Mouse (Mus musculus): ENCODE data around the gene Tef.

Gene Tef

GRCm38 (mm10) chr15:81802001-81802890 lies at the start of gene Tef:
TSS of gene Tef (plus strand) at chr15:81802421.
- DNase-seq (ENCODE audit: low spot score in 2 of 2): peak; percentile 99

GRCm38 (mm10) chr15:81753669-81754068 lies 48.6 kb upstream of the Tef start:
- no peak for DNase-seq (ENCODE audit: low spot score in 2 of 2)

GRCm38 (mm10) chr15:81758701-81759100 lies 43.5 kb upstream of the Tef start:
- DNase-seq (ENCODE audit: low spot score in 2 of 2): no peak

GRCm38 (mm10) chr15:81759542-81759941 lies 42.7 kb upstream of the Tef start:
- DNase-seq (ENCODE audit: low spot score in 2 of 2): no peak

GRCm38 (mm10) chr15:81760361-81761079 lies 41.7 kb upstream of the Tef start:
- no peak for DNase-seq (ENCODE audit: low spot score in 2 of 2)

- DNase-seq (ENCODE audit: low spot score in 2 of 2): no peak
These were observed 40.8 kb upstream of the Tef start for GRCm38 (mm10) chr15:81761381-81761780.

- DNase-seq (ENCODE audit: low spot score in 2 of 2): no peak
These were observed 40.3 kb upstream of the Tef start for GRCm38 (mm10) chr15:81761959-81762358.

GRCm38 (mm10) chr15:81764573-81764972 lies 37.6 kb upstream of the Tef start:
- DNase-seq (ENCODE audit: low spot score in 2 of 2): no peak

- DNase-seq (ENCODE audit: low spot score in 2 of 2): no peak
These were observed 36.6 kb upstream of the Tef start for GRCm38 (mm10) chr15:81765651-81766050.

- no peak for DNase-seq (ENCODE audit: low spot score in 2 of 2)
These were observed 35.8 kb upstream of the Tef start for GRCm38 (mm10) chr15:81766439-81766838.

- no peak for DNase-seq (ENCODE audit: low spot score in 2 of 2)
These were observed 33.2 kb upstream of the Tef start for GRCm38 (mm10) chr15:81769037-81769436.

GRCm38 (mm10) chr15:81772431-81773120 lies 29.6 kb upstream of the Tef start:
- no peak for DNase-seq (ENCODE audit: low spot score in 2 of 2)

- no peak for DNase-seq (ENCODE audit: low spot score in 2 of 2)
These were observed 27.6 kb upstream of the Tef start for GRCm38 (mm10) chr15:81774505-81775171.

GRCm38 (mm10) chr15:81776631-81777422 lies 25.4 kb upstream of the Tef start:
- DNase-seq (ENCODE audit: low spot score in 2 of 2): no peak

GRCm38 (mm10) chr15:81781816-81782215 lies 20.4 kb upstream of the Tef start:
- no peak for DNase-seq (ENCODE audit: low spot score in 2 of 2)

- no peak for DNase-seq (ENCODE audit: low spot score in 2 of 2)
These were observed 17.5 kb upstream of the Tef start for GRCm38 (mm10) chr15:81784762-81785161.

- DNase-seq (ENCODE audit: low spot score in 2 of 2): no peak
These were observed 16.5 kb upstream of the Tef start for GRCm38 (mm10) chr15:81785701-81786100.

- DNase-seq (ENCODE audit: low spot score in 2 of 2): no peak
These were observed 14.7 kb upstream of the Tef start for GRCm38 (mm10) chr15:81787525-81787924.

GRCm38 (mm10) chr15:81792444-81792843 lies 9.8 kb upstream of the Tef start:
- DNase-seq (ENCODE audit: low spot score in 2 of 2): no peak

GRCm38 (mm10) chr15:81796228-81796627 lies 6.0 kb upstream of the Tef start:
- no peak for DNase-seq (ENCODE audit: low spot score in 2 of 2)

GRCm38 (mm10) chr15:81797861-81798260 lies 4.4 kb upstream of the Tef start:
- DNase-seq (ENCODE audit: low spot score in 2 of 2): no peak
